Mouse (Mus musculus) myocyte (in vitro differentiated cells): Measurements from ENCODE around the gene Taf3. TPM values are rescaled to one million over a fixed set of nuclear protein-coding genes. Genes with fewer than 3 reads are reported as not detected.

ENCODE experiments used
- H3K27me3 ChIP-seq: one replicate; pipeline ENCODE4 v1.6.1; 2011; ENCODE audit not compliant: control insufficient read depth, insufficient read depth, insufficient read length
- H3K36me3 ChIP-seq: one replicate; pipeline ENCODE4 v1.6.1; 2011; ENCODE audit not compliant: control insufficient read depth, insufficient read depth
- H3K4me2 ChIP-seq: one replicate; pipeline ENCODE4 v1.6.1; 2011; ENCODE audit warnings: low read depth, control low read depth
- H3K4me3 ChIP-seq: one replicate; pipeline ENCODE4 v1.5.1; 2011; ENCODE audit warnings: mild to moderate bottlenecking, control low read depth, moderate library complexity
- H3K79me2 ChIP-seq: one replicate; pipeline ENCODE4 v1.6.1; 2011; ENCODE audit not compliant: control insufficient read depth, insufficient read depth
- H3ac ChIP-seq: one replicate; pipeline ENCODE4 v1.6.1; 2011; ENCODE audit not compliant: control insufficient read depth, insufficient read length
- MYOD1 ChIP-seq, 3 experiments: IDR thresholded peaks; one replicate each; pipeline ENCODE4 v1.6.1; 2011; ENCODE audit warnings: control low read depth in 2 of 3, low read depth in 2 of 3, mild to moderate bottlenecking in 2 of 3, moderate library complexity in 1 of 3; ENCODE audit not compliant: insufficient read length in 2 of 3, control insufficient read depth in 1 of 3
- MYOG ChIP-seq, 3 experiments: IDR thresholded peaks; one replicate each; pipeline ENCODE4 v1.6.1; 2011; ENCODE audit warnings: control low read depth in 2 of 3, low read depth in 2 of 3, mild to moderate bottlenecking in 2 of 3; ENCODE audit not compliant: insufficient read length in 2 of 3, control insufficient read depth in 1 of 3, insufficient read depth in 1 of 3
- POLR2A ChIP-seq: IDR thresholded peaks from one replicate; pipeline ENCODE4 v1.6.1; 2011; ENCODE audit warnings: low read depth, mild to moderate bottlenecking, control low read depth, moderate library complexity; ENCODE audit not compliant: insufficient read length
- POLR2AphosphoS2 ChIP-seq: IDR thresholded peaks from one replicate; pipeline ENCODE4 v1.6.1; 2011; ENCODE audit warnings: low read depth, control low read depth; ENCODE audit not compliant: insufficient read length
- REST ChIP-seq: IDR thresholded peaks from one replicate; pipeline ENCODE4 v1.6.1; 2011; ENCODE audit warnings: mild to moderate bottlenecking, control low read depth, moderate library complexity; ENCODE audit not compliant: insufficient read depth, insufficient read length
- SRF ChIP-seq: IDR thresholded peaks from one replicate; pipeline ENCODE4 v1.6.1; 2011; ENCODE audit warnings: low read depth; ENCODE audit not compliant: control insufficient read depth, insufficient read length
- TCF3 ChIP-seq: IDR thresholded peaks from one replicate; pipeline ENCODE4 v1.6.1; 2011; ENCODE audit warnings: low read depth, control low read depth; ENCODE audit not compliant: insufficient read length
- USF1 ChIP-seq: IDR thresholded peaks from one replicate; pipeline ENCODE4 v1.6.1; 2011; ENCODE audit warnings: low read depth, mild to moderate bottlenecking, control low read depth, moderate library complexity
- polyA plus RNA-seq: library from polyadenylated mRNA; unstranded; fragments of >200 nt; fragmentation: generic; extraction: Trizol; gene quantifications from one replicate; pipeline ENCODE4 v1.2.1, GENCODE M21; 2012; ENCODE audit warnings: missing spikeins

Gene Taf3
- polyA plus RNA-seq, 1 experiment: 6.6 TPM

- H3K36me3 ChIP-seq: peaks cover 20% of the 10 kb centered on the region
- TF ChIP-seq SRF (no peak), MYOG (IDR thresholded peaks at IDR 0.05; ENCODE audit: control insufficient read depth in 1 of 3, insufficient read depth in 1 of 3, insufficient read length in 2 of 3, low read depth in 2 of 3) (no peak), POLR2AphosphoS2 (no peak), TCF3 (no peak), REST (no peak), POLR2A (no peak), USF1 (no peak), MYOD1 (IDR thresholded peaks at IDR 0.05; ENCODE audit: control insufficient read depth in 1 of 3, insufficient read length in 2 of 3, low read depth in 2 of 3) (no peak)
Observed at GRCm38 (mm10) chr2:9867092-9867825, 181.1 kb downstream of the Taf3 start.

More at GRCm38 (mm10) chr2:9867092-9867825, 181.1 kb downstream of the Taf3 start:
- Histone ChIP-seq H3K4me2 (no peak overlapping the region), H3ac (no peak overlapping the region), H3K27me3 (no peaks in the 10 kb centered on the region), H3K4me3 (no peak overlapping the region), H3K79me2 (peaks cover 5% of the 10 kb centered on the region)

Other genes with a start within 250 kb of the Taf3 start
- not detected for gene 4930412O13Rik, start 167.3 kb downstream of the Taf3 start, polyA plus RNA-seq
- gene 9230102O04Rik, start 159.1 kb downstream of the Taf3 start, polyA plus RNA-seq: not detected
- gene Gata3, start 158.6 kb downstream of the Taf3 start, polyA plus RNA-seq: 3.7 TPM
- 593 TPM for gene Atp5c1, start 31.9 kb upstream of the Taf3 start, polyA plus RNA-seq
- 7.2 TPM for gene Kin, start 32.0 kb upstream of the Taf3 start, polyA plus RNA-seq
- gene Itih2, start 82.8 kb upstream of the Taf3 start, polyA plus RNA-seq: 0.02 TPM
- not detected for gene Itih5, start 105.0 kb upstream of the Taf3 start, polyA plus RNA-seq